Mouse (Mus musculus) layer of hippocampus, adult 8-10 months (tissue): ENCODE data around the gene Kat8. TPM values are rescaled to one million over a fixed set of nuclear protein-coding genes. Genes with fewer than 3 reads are reported as not detected.
A peak's percentile ranks its signal among the peaks of the same experiment; 100 is the strongest.
"Not testable (repeated sequence)": the region's sequence is repeated elsewhere in the genome, so short reads cannot be mapped to it uniquely, and the experiment has no call there.

Experiments used
- DNase-seq, 2 experiments: peaks; one replicate each; pipeline ENCODE4 v3.0.0; 2022; ENCODE audit warnings: low spot score in 2 of 2
- total RNA-seq, 4 experiments: library from RNA; stranded (reverse); gene quantifications; 2 replicates each; pipeline ENCODE4 v1.2.4; 2022

The Kat8 gene
- 10 to 100 TPM; 28.5 to 38.3 (median 34.5) TPM for total RNA-seq

GRCm38 (mm10) chr7:127912190-127912871 is at the start of gene Kat8:
Kat8 (plus strand) TSS chr7:127912516.
- peak; percentile 82 to 84 for DNase-seq

- DNase-seq: no peak
These were observed 45.9 kb upstream of the Kat8 start for GRCm38 (mm10) chr7:127866434-127866833.

GRCm38 (mm10) chr7:127867641-127868040 is 44.7 kb upstream of the Kat8 start:
- no peak for DNase-seq

GRCm38 (mm10) chr7:127869149-127869810 is 43.0 kb upstream of the Kat8 start:
- no peak for DNase-seq

DNA sequence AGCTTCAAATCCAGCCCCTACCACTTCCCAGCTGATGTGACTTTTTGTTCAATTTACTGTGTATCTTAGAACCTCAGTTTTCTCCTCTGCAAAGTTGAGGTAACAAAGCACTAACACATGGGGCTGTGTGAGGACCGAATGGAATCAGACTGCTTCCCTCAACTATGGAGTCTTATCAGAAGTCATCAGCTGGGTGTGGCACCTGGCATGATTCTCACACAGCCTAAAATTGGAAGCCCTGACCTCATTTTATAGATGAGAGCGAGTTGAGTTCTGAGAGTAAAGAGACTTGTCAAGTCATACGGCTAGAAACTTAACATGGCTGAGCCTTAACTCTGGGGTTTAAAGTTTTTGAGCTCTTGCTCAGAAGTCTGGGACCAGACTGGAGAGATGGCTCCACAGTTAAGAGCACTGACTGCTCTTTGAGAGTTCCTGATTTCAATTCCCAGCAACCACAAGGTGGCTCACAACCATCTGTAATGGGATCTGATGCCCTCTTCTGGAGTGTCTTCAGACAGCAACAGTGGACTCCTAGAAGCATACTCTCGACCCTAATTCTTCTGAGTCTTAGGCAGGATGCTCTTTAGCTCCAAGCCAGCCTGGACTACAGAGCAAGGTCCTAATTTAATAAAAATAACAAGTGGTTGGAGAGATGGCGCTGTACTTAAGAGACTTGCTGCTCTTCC is 42.0 kb upstream of the Kat8 start:
- DNase-seq: no peak

DNA sequence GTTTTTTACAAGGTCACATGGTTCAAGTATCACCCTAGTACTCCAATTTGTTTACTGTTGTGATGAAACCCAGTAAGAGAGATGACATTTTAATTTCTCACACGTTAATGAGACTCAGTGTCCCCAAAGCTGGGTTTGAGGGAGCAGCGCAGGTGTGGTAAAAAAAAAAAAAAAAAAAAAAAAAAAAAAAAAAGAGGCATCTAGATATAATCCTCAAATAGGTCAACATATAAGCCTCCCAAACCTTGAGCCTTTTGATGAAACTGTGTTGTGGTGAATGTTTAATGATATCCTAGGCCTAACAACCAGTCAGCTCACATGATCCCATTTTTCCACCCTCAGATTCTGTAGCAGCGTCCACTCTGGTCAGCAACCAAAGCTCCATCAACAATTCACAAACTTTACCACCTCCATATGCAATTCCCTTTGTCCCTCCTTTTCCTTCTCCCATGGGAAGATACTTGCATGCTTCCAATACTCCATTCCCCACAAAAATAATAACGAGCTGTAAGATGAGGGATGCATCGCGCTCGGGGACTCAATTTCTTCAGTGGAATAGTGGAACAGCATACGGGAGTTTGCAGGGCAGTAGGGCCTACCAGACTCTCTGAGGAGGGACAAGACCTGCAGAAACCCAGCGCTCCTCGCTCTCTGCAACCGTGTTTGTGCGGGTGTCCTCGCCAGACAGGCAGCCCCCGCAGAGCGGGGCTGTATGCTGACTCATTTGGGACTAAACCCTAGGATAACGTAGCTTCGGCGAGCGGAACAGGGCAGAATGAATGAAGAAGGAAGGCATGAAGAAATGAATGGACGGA is 37.3 kb upstream of the Kat8 start:
- no peak for DNase-seq

GRCm38 (mm10) chr7:127875627-127876001 is 36.7 kb upstream of the Kat8 start:
- DNase-seq: peak; percentile 91 to 92

DNA sequence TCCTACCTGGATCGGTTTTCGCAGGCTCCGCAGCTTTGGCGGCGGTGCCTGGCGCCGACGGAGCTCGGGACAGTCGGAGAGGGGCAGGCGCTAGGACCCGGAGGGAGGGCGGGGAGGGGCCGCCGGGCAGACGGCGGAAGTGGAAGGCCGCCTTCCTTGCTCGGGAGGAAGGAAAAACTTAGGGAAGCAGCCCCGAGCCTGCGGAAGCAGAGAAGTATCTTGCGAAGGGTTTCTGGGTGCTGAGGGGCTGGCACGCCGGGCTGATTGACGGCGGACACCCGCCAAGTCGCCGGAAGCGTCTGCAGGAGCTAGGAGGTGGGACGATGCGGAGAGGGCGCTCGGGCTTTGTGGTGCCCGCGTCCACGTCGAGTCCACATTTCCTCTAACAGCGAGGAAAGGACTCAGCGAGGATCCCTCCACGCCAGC is 36.3 kb upstream of the Kat8 start, which contains the start of gene Zfp646:
Zfp646 (plus strand) TSS at position 181 of the 426 bp plus-strand sequence.
- DNase-seq: peak; percentile 48 to 54

GRCm38 (mm10) chr7:127876467-127877348 is 35.6 kb upstream of the Kat8 start, which contains the start of gene Zfp668:
Zfp668 (minus strand) TSS chr7:127876828.
- peak; percentile 81 to 89 for DNase-seq

DNA sequence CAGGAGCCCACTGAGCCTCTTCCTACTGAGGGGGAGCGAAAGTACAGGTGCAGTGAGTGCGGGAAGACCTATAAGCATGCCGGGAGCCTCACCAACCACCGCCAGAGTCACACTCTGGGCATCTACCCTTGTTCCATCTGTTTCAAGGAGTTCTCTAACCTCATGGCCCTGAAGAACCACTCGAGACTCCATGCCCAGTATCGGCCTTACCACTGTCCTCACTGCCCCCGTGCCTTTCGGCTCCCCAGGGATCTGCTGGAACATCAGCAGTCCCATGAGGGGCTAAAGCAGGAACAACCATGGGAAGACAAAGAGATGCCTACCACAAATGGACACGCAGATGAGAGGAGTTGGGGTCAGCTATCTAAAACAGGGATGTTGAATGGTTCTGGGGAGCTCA is 33.0 kb upstream of the Kat8 start:
- DNase-seq: no peak

DNA sequence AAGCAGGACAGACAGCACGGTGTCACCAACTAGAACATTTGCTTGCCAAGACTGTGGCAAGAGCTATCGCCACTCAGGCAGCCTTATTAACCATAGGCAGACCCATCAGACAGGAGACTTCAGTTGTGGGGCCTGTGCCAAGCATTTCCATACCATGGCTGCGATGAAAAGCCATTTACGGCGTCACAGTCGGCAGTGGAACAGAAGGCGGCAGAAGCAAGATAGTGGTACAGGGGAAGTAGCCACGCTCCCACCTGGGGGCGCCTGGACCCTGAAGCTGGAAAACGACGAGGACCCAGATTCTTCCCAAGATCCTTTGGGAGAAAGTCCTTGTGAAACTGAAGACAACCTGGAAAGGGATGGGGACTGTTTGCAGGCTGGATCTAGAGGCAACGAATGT is 31.9 kb upstream of the Kat8 start:
- DNase-seq: no peak

- DNase-seq: peak in 1 of 2 experiments; percentile 50
These were observed 26.4 kb upstream of the Kat8 start for GRCm38 (mm10) chr7:127885951-127886350.

DNA sequence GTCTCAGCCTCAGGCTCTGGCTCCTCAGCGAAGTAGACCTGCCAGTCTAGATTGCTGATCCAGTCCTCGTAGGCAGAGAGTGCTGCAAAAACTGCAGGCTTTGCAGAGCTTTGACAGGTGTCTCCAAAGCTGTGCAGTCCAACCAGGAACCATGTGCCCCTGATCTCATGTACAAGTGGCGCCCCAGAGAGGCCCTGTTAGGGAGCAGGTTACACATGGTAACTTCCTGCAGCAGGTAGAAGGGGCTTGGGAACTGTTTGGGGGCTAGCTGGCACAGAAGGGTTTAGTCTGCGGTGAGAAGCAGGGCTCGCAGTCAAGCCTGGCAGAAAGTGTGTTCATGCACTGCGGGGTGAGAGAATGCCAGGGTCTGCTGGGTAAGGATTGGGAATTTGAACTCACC is 25.8 kb upstream of the Kat8 start:
- DNase-seq: no peak

DNA sequence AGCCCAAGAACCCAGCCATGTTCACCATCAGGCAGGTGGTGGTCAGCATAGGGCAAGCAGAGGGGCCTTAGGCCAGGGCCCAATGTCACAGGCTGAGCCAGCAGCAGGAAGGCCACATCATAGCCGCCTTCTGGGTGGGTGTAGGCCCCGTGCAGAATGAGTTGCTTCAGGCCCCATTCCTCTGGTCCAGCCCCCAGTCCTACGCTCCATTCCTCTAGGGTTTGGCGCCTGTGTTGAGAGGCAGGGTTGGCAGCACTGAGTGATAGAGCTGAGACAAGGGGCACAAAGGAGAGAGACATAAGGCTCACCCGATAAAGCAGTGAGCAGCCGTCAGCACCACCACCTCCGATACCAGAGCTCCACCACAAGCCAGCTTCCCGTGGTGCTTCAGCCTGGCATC is 25.1 kb upstream of the Kat8 start:
- DNase-seq: no peak

- DNase-seq: no peak
These were observed 24.5 kb upstream of the Kat8 start for GRCm38 (mm10) chr7:127887781-127888180.

- no peak for DNase-seq
These were observed 23.5 kb upstream of the Kat8 start for GRCm38 (mm10) chr7:127888821-127889220.

DNA sequence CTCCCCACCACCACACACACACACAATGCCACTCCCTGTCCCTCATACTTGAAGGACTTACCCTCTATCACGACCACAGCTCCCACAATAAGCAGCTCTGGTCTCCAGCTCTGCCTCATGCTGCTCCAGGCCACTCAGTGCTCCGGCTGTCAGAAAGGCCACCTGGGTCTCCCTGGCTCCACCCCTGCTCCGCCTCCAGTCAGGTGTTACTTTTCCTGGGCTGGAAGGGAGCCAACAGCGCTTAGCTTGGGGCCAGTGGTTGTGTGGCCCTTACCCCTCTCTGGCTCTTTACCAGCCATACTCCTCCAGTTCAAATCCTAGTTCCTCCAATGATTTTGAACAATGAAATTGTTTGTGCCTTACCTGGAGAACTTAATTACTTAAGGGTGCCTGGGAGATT is 21.5 kb upstream of the Kat8 start, which contains the start of gene Prss53:
Prss53 (minus strand) TSS at position 173 of the 400 bp plus-strand sequence.
- no peak for DNase-seq

- no peak for DNase-seq
These were observed 17.8 kb upstream of the Kat8 start for GRCm38 (mm10) chr7:127894480-127894879.

DNA sequence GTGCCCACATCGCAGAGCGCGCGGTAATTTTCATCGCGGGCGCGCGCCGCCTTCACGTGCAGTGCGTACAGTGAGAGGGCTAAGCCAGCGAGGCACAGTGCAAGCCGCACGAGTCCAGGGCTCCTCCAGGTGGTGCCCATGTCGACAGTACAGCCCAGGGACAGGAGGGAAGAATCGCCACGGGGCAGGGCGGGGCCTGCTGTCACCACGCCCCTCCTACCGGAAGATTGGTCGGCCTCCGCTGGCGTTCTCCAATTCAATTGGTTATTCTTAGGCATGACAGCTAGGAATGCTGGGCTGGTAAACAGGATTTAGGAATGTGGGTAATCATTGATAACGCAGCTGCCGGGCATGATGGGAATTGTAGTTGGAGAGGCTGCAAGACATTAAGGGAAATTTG is 16.9 kb upstream of the Kat8 start, which contains the start of the genes Gm21974 and Vkorc1:
Gm21974 (minus strand) TSS at position 13 of the 400 bp plus-strand sequence.
Vkorc1 (minus strand) TSS at position 176 of the 400 bp plus-strand sequence.
- peak; percentile 94 to 95 for DNase-seq

DNA sequence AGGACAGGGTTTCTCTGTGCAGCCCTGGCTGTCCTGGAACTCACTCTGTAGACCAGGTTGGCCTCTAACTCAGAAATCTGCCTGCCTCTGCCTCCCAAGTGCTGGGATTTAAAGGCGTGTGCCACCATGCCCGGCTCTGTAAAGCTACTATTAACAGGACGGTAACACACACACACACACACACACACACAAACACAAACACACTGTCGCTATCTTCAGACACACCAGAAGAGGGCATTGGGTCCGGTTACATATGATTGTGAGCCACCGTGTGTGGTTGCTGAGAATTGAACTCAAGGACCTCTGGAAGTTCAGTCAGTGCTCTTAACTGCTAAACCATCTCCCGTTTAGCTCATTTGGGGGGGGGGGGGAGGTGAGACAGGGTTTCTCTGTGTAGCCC is 16.4 kb upstream of the Kat8 start:
- DNase-seq: not testable (repeated sequence)
